ENCODE assay signal across 8 mouse cellular contexts in genomic region chr6:117878700-117879407, GRCm38 (mm10). TPM values are rescaled to one million over a fixed set of nuclear protein-coding genes. Genes with fewer than 3 reads are reported as not detected.
DNase-seq lines count a peak whose midpoint lies in the region; ATAC-seq and TF ChIP-seq lines count a peak whose summit lies in the region.

No protein-coding gene starts in this region.

- peak; percentile 82 for ATAC-seq in cerebellum, adult (ENCODE audit: insufficient number of reproducible peaks, low FRiP score, low TSS enrichment)
- ATAC-seq in hematopoietic stem cell, adult 5-6 weeks (replicated peaks in 1 of 2; ENCODE audit: insufficient read depth in 1 of 2, low FRiP score in 2 of 2, low TSS enrichment in 1 of 2, low read depth in 1 of 2, poor library complexity in 2 of 2, severe bottlenecking in 2 of 2): peak; percentile 68 to 69

- peak overlapping the region; percentile 40 for H3K4me3 ChIP-seq in embryonic fibroblast, embryonic 13.5 days (ENCODE audit: insufficient read depth, low read length)

- TF ChIP-seq POLR2A in embryonic fibroblast, embryonic 13.5 days (IDR thresholded peaks at IDR 0.05; ENCODE audit: low read depth, low read length): peak; percentile 73; the same call in 1 of the 2 replicates

- H3K27ac ChIP-seq in embryonic fibroblast, embryonic 13.5 days (ENCODE audit: insufficient read depth, low read length): peak overlapping the region; percentile 95

- no peak for TF ChIP-seq CTCF in embryonic fibroblast, embryonic 13.5 days (IDR thresholded peaks at IDR 0.05; ENCODE audit: borderline replicate concordance, insufficient read depth, low read length)

- peaks cover 2% of the 10 kb centered on the region; the same call in 1 of the 2 replicates for H3K4me1 ChIP-seq in embryonic fibroblast, embryonic 13.5 days (ENCODE audit: control insufficient read depth, insufficient read depth, low read length)

- no peak for DNase-seq in cerebellum, adult 11 months
- DNase-seq in MEL-GATA-1-ER (ENCODE audit: extremely low read depth, low read depth): peak; percentile 94
- DNase-seq in left cerebral cortex, adult 11 months (ENCODE audit: low spot score): peak; percentile 91
- DNase-seq in lung, postnatal 36 days: peak; percentile 95
- DNase-seq in right cerebral cortex, postnatal 36 days (ENCODE audit: low spot score in 2 of 2): peak; percentile 88 to 92

RNA-seq across cellular contexts. Expression of gene Zfp239, which starts 17.0 kb away (rescaled TPM):
- polyA plus RNA-seq in embryonic fibroblast, embryonic 13.5 days (2011; ENCODE audit: insufficient read length, low read depth, missing spikeins): 4.9 and 5.5 TPM in 2 replicates
- 3.8 and 7.9 TPM in 2 replicates for total RNA-seq in hematopoietic stem cell, adult 5-6 weeks (2017)

RNA-seq across cellular contexts. Expression of gene Hnrnpf, which starts 21.3 kb away (rescaled TPM):
- polyA plus RNA-seq in embryonic fibroblast, embryonic 13.5 days (2011; ENCODE audit: insufficient read length, low read depth, missing spikeins): 479 and 482 TPM in 2 replicates
- total RNA-seq in hematopoietic stem cell, adult 5-6 weeks (2017): 1,188 and 1,536 TPM in 2 replicates

RNA-seq across cellular contexts. Expression of gene Zfp637, which starts 37.9 kb away (rescaled TPM):
- 37.9 and 51.2 TPM in 2 replicates for polyA plus RNA-seq in embryonic fibroblast, embryonic 13.5 days (2011; ENCODE audit: insufficient read length, low read depth, missing spikeins)
- total RNA-seq in hematopoietic stem cell, adult 5-6 weeks (2017): 34.3 and 37.5 TPM in 2 replicates

RNA-seq across cellular contexts. Expression of gene Fxyd4, which starts 58.6 kb away (rescaled TPM):
- not detected in 2 replicates for polyA plus RNA-seq in embryonic fibroblast, embryonic 13.5 days (2011; ENCODE audit: insufficient read length, low read depth, missing spikeins)
- total RNA-seq in hematopoietic stem cell, adult 5-6 weeks (2017): 0.15 TPM in 1 of 2 replicates, not detected in the other
